Mouse (Mus musculus) CH12.LX (cell line): ENCODE results near the gene Sf3b6. TPM values are rescaled to one million over a fixed set of nuclear protein-coding genes. Genes with fewer than 3 reads are reported as not detected.
"Not testable (repeated sequence)": the region's sequence is repeated elsewhere in the genome, so short reads cannot be mapped to it uniquely, and the experiment has no call there.

Experiments
- DNase-seq: peaks from one replicate; pipeline ENCODE4 v3.0.0-alpha.2; 2013; ENCODE audit errors: extremely low read depth
- H3K27ac ChIP-seq: 2 replicates; pipeline ENCODE4 v1.5.1; 2012; ENCODE audit warnings: low read depth, mild to moderate bottlenecking, control low read depth, moderate library complexity; ENCODE audit not compliant: insufficient read depth
- H3K27me3 ChIP-seq: replicated peaks from 2 replicates; pipeline ENCODE3; 2012; ENCODE audit warnings: inconsistent platforms
- H3K36me3 ChIP-seq, 2 experiments: replicated peaks in 1 of 2; 2 replicates each; pipeline versions ENCODE3 to v1.6.1; 2012; ENCODE audit warnings: inconsistent platforms in 1 of 2, low read length in 1 of 2, mild to moderate bottlenecking in 1 of 2, mixed read lengths in 1 of 2, moderate library complexity in 1 of 2; ENCODE audit not compliant: control insufficient read depth in 1 of 2, insufficient read depth in 1 of 2
- H3K4me1 ChIP-seq, 2 experiments: 2 replicates each; pipeline ENCODE4 v1.6.1; 2012; ENCODE audit warnings: inconsistent platforms in 1 of 2, moderate library complexity in 1 of 2; ENCODE audit not compliant: insufficient read depth in 2 of 2, control insufficient read depth in 1 of 2
- H3K4me2 ChIP-seq: 2 replicates; pipeline ENCODE4 v1.6.1; 2012; ENCODE audit warnings: low read depth, mild to moderate bottlenecking, control low read depth; ENCODE audit not compliant: poor library complexity, insufficient read depth, severe bottlenecking
- H3K4me3 ChIP-seq, 3 experiments: fragments of 150-350 bp in 1 of 3; sonication (generic) in 1 of 3; replicated peaks in 1 of 3; 2 replicates each; pipeline versions ENCODE3 to v1.5.1; 2011 to 2012; ENCODE audit warnings: low read depth in 2 of 3, low read length in 2 of 3, mild to moderate bottlenecking in 2 of 3, moderate library complexity in 2 of 3, control low read depth in 1 of 3, improper control_type of control experiment in 1 of 3, inconsistent platforms in 1 of 3, mixed read lengths in 1 of 3; ENCODE audit not compliant: poor library complexity in 1 of 3
- H3K79me2 ChIP-seq: replicated peaks from 2 replicates; pipeline ENCODE4 v1.6.1; 2012; ENCODE audit warnings: mild to moderate bottlenecking, moderate library complexity; ENCODE audit not compliant: control insufficient read depth, poor library complexity, insufficient read depth, severe bottlenecking; ENCODE audit errors: extremely low read depth
- H3K9ac ChIP-seq: 2 replicates; pipeline ENCODE4 v1.6.1; 2012; ENCODE audit warnings: low read depth, mild to moderate bottlenecking, control low read depth, moderate library complexity; ENCODE audit not compliant: insufficient read depth
- H3K9me3 ChIP-seq: replicated peaks from 2 replicates; pipeline ENCODE3; 2012; ENCODE audit warnings: low read length, inconsistent platforms, mixed read lengths
- CTCF ChIP-seq, 2 experiments: IDR thresholded peaks in 1 of 2; conservative IDR thresholded peaks in 1 of 2; 2 replicates each; pipeline ENCODE4 v1.5.1; 2011 to 2012; ENCODE audit warnings: low read depth in 2 of 2, low read length in 2 of 2, improper control_type of control experiment in 1 of 2, inconsistent platforms in 1 of 2, mild to moderate bottlenecking in 1 of 2, moderate library complexity in 1 of 2
- E2F4 ChIP-seq: IDR thresholded peaks from 2 replicates; pipeline ENCODE4 v1.6.1; 2011; ENCODE audit warnings: low read depth, low read length, improper control_type of control experiment; ENCODE audit not compliant: insufficient replicate concordance
- EP300 ChIP-seq: IDR thresholded peaks from 2 replicates; pipeline ENCODE4 v1.6.1; 2011; ENCODE audit warnings: low read length, improper control_type of control experiment
- JUN ChIP-seq: IDR thresholded peaks from 2 replicates; pipeline ENCODE4 v1.6.1; 2011; ENCODE audit warnings: low read depth, mild to moderate bottlenecking, low read length, improper control_type of control experiment, moderate library complexity; ENCODE audit not compliant: insufficient read depth
- MAFK ChIP-seq: IDR thresholded peaks from 2 replicates; pipeline ENCODE4 v1.6.1; 2011; ENCODE audit warnings: low read length, improper control_type of control experiment; ENCODE audit not compliant: insufficient replicate concordance
- MAZ ChIP-seq: IDR thresholded peaks from 2 replicates; pipeline ENCODE4 v1.6.1; 2012; ENCODE audit warnings: low read depth, mild to moderate bottlenecking, inconsistent platforms, low read length, improper control_type of control experiment, moderate library complexity
- MXI1 ChIP-seq: IDR thresholded peaks from 2 replicates; pipeline ENCODE4 v1.6.1; 2011; ENCODE audit warnings: mild to moderate bottlenecking, low read depth, low read length, improper control_type of control experiment
- NELFE ChIP-seq: IDR thresholded peaks from 2 replicates; pipeline ENCODE4 v1.6.1; 2011; ENCODE audit warnings: low read depth, low read length, improper control_type of control experiment
- NRF1 ChIP-seq: IDR thresholded peaks from 2 replicates; pipeline ENCODE4 v1.6.1; 2014; ENCODE audit warnings: low read depth, mild to moderate bottlenecking, inconsistent platforms, low read length, improper control_type of control experiment, moderate library complexity
- RAD21 ChIP-seq: IDR thresholded peaks from 2 replicates; pipeline ENCODE4 v1.6.1; 2011; ENCODE audit warnings: low read depth, mild to moderate bottlenecking, low read length, improper control_type of control experiment, moderate library complexity
- RCOR1 ChIP-seq: conservative IDR thresholded peaks from 2 replicates; pipeline ENCODE4 v1.6.1; 2012; ENCODE audit warnings: low read depth, mild to moderate bottlenecking, inconsistent platforms, low read length, improper control_type of control experiment
- SMC3 ChIP-seq: IDR thresholded peaks from 2 replicates; pipeline ENCODE4 v1.6.1; 2011; ENCODE audit warnings: low read depth, low read length, improper control_type of control experiment
- TBP ChIP-seq: conservative IDR thresholded peaks from 2 replicates; pipeline ENCODE4 v1.6.1; 2011; ENCODE audit warnings: low read depth, low read length, improper control_type of control experiment
- USF2 ChIP-seq: conservative IDR thresholded peaks from 2 replicates; pipeline ENCODE4 v1.6.1; 2011; ENCODE audit warnings: low read depth, low read length, improper control_type of control experiment
- ZC3H11A ChIP-seq: IDR thresholded peaks from 2 replicates; pipeline ENCODE4 v1.6.1; 2012; ENCODE audit warnings: low read depth, mild to moderate bottlenecking, inconsistent platforms, low read length, improper control_type of control experiment
- ZKSCAN1 ChIP-seq: IDR thresholded peaks from 2 replicates; pipeline ENCODE4 v1.6.1; 2012; ENCODE audit warnings: low read depth, inconsistent platforms, low read length, improper control_type of control experiment, borderline replicate concordance
- ZNF384 ChIP-seq: IDR thresholded peaks from 2 replicates; pipeline ENCODE4 v1.6.1; 2012; ENCODE audit warnings: low read depth, low read length, improper control_type of control experiment, inconsistent platforms
- dilution Hi-C: fragments of 300-500 bp; cut with MboI; formaldehyde crosslinking; loops from 2 replicates; pipeline ENCODE4 v1.14.3; 2020; ENCODE audit warnings: low sequenced_read_pairs; ENCODE audit not compliant: extremely low pct_unique_long_range_greater_than_20kb, extremely low pct_ligation_motif_present
- in situ Hi-C: fragments of 300-500 bp; cut with MboI; formaldehyde crosslinking; loops from 3 replicates; pipeline ENCODE4 v1.14.3; 2019; ENCODE audit warnings: low sequenced_read_pairs, low pct_ligation_motif_present, low pct_unique_long_range_greater_than_20kb, mixed read lengths
- polyA plus RNA-seq: library from polyadenylated mRNA; unstranded; fragments of >175 nt; gene quantifications from 2 replicates; pipeline ENCODE4 v1.2.1, GENCODE M21; 2012; ENCODE audit warnings: low read depth; ENCODE audit not compliant: insufficient read length
- total RNA-seq, 2 experiments: library from RNA; depleted of rRNA; stranded (reverse); fragments of 300-350 nt in 1 of 2; fragments of >200 nt in 1 of 2; gene quantifications; 2 replicates each; pipeline ENCODE4 v1.2.3; 2012 to 2014

Sf3b6 gene
- total and polyA plus RNA-seq, 3 experiments, result 109 to 346 (median 151) TPM

DNA sequence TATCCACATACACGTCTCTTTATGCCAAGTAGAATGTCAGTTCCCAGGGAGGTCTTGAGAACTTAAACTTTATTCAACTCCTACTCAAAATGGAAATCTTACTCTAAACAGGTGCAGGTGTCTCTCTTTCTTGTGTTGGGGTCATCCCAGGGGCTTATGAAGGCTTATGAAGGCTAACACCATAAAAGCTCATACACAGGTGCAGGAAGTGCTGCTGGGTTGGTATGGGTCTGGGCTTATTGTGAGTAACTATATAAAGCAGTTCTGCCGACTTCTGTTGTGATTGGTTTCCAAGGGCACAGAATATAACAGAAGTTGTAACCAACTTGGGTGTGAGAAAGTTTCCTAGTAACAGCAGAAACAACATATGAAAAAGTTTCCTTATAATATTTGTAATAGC, 32.9 kb upstream of the Sf3b6 start:
- H3K4me3 ChIP-seq, result no peak overlapping the region
- H3K4me2 ChIP-seq, result no peak overlapping the region
- peaks cover 0 to 3% of the 10 kb centered on the region in 2 experiments; a peak in 1 of 4 replicates for H3K4me1 ChIP-seq
- H3K27me3 ChIP-seq, result no peaks in the 10 kb centered on the region
- H3K79me2 ChIP-seq, result no peaks in the 10 kb centered on the region
- DNase-seq, result no peak
- TF ChIP-seq TBP (no peak), MXI1 (no peak), EP300 (no peak), MAZ (no peak), JUN (no peak), MAFK (no peak), ZKSCAN1 (no peak), CTCF (conservative IDR thresholded peaks at IDR 0.05 in 1 of 2, IDR thresholded peaks at IDR 0.05 in 1 of 2; ENCODE audit: low read depth in 2 of 2, low read length in 2 of 2) (no peak), ZC3H11A (no peak), RCOR1 (no peak), ZNF384 (no peak), NELFE (no peak), E2F4 (no peak), NRF1 (no peak), SMC3 (no peak), RAD21 (no peak)
- TF ChIP-seq, all 38 proteins: peak for 0
- in situ Hi-C loops (no loop called here), dilution Hi-C loops (no loop called here)
- Histone ChIP-seq H3K9ac (no peak overlapping the region), H3K36me3 (no peaks in the 10 kb centered on the region), H3K27ac (no peak overlapping the region), H3K9me3 (no peaks in the 10 kb centered on the region)

DNA sequence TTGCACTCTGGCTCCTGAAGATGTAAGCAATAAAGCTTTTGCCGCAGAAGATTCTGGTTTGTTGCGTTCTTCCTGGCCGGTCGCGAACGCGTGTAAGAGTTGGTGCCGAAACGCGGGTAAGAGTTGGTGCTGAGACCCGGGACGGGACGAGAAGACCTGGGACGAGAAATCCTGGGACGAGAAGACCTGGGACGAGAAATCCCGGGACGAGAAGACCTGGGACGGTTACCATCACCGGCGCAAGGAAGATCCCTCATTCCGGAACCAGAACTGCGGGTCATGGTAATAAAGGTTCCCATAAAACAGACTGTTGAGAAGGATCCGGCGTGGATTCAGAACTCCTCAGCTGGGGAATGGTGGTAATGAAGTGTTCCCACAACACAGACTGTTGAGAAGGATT, 29.2 kb upstream of the Sf3b6 start:
- H3K4me1 ChIP-seq, dilution Hi-C loops, H3K9me3 ChIP-seq, H3K9ac ChIP-seq, H3K36me3 ChIP-seq, in situ Hi-C loops, H3K27me3 ChIP-seq, H3K4me2 ChIP-seq, H3K79me2 ChIP-seq, DNase-seq, H3K4me3 ChIP-seq, H3K27ac ChIP-seq: not testable (repeated sequence)

DNA sequence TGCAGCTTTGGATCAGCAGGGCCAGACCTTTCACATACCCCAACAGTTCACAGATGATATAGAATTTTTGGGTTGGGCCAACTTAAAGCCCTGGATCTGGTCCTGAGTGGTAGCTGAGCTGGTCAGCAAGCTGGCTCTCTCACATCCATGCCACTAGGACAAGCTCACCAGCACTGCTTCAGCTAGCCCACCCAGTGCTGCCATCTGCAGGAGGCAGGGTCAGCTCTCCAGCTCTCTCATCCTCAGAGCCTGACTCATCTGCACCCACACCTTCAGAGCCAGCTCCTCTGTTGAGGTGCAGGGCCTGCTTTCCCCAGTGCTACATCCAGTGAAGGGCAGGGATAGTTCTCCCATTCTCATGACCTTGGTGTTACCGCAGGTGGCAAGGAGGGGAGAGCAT, 23.6 kb upstream of the Sf3b6 start:
- H3K79me2 ChIP-seq, result no peaks in the 10 kb centered on the region
- peaks cover 2% of the 10 kb centered on the region for H3K9me3 ChIP-seq
- DNase-seq, result peak; percentile 12
- no peak overlapping the region for H3K4me2 ChIP-seq
- in situ Hi-C loops (no loop called here), dilution Hi-C loops (no loop called here)
- no peak overlapping the region for H3K9ac ChIP-seq
- no peak overlapping the region for H3K27ac ChIP-seq
- no peaks in the 10 kb centered on the region for H3K27me3 ChIP-seq
- no peak overlapping the region for H3K4me3 ChIP-seq
- H3K4me1 ChIP-seq, result no peaks in the 10 kb centered on the region
- H3K36me3 ChIP-seq, result no peaks in the 10 kb centered on the region
- peak; percentile 8 to 54; a peak in 2 of 4 replicates for TF ChIP-seq CTCF (conservative IDR thresholded peaks at IDR 0.05 in 1 of 2, IDR thresholded peaks at IDR 0.05 in 1 of 2; ENCODE audit: low read depth in 2 of 2, low read length in 2 of 2)
- no peak for TF ChIP-seq USF2
- TF ChIP-seq RAD21, result peak; percentile 26
- TF ChIP-seq SMC3, result peak; percentile 56

- H3K4me1 ChIP-seq, H3K27me3 ChIP-seq, H3K9ac ChIP-seq, DNase-seq, H3K4me3 ChIP-seq, H3K79me2 ChIP-seq, dilution Hi-C loops, H3K9me3 ChIP-seq, H3K36me3 ChIP-seq, H3K27ac ChIP-seq, in situ Hi-C loops, H3K4me2 ChIP-seq: not testable (repeated sequence)
Observed at GRCm38 (mm10) chr12:4797471-4797870, 19.9 kb upstream of the Sf3b6 start.
